Mouse (Mus musculus): ENCODE results near the gene Aida. TPM values are rescaled to one million over a fixed set of nuclear protein-coding genes. Genes with fewer than 3 reads are reported as not detected.

The Aida gene
- polyA plus RNA-seq, 1 experiment from 2014 or later: 24.9 TPM

- H3K27ac ChIP-seq (ENCODE audit: low read depth, low read length): no peak overlapping the region
- no peaks in the 10 kb centered on the region for H3K4me1 ChIP-seq (ENCODE audit: control insufficient read depth, insufficient read depth, low read length)
- H3K4me3 ChIP-seq (ENCODE audit: low read length): no peak overlapping the region
- H3K4me2 ChIP-seq (replicated peaks; ENCODE audit: low read depth, low read length): no peak overlapping the region
- 63% methylated on average over 10 of the region's 10 CpGs for WGBS
- no peak for ATAC-seq (ENCODE audit: low FRiP score, low TSS enrichment)
- H3K36me3 ChIP-seq (ENCODE audit: control insufficient read depth, insufficient read depth, low read length): peaks cover 7% of the 10 kb centered on the region; the same call in 1 of the 2 replicates
- no peaks in the 10 kb centered on the region for H3K9me3 ChIP-seq (ENCODE audit: control insufficient read depth, low read length)
- H3K9ac ChIP-seq (ENCODE audit: low read depth, low read length): no peak overlapping the region
- no peaks in the 10 kb centered on the region for H3K27me3 ChIP-seq (ENCODE audit: control insufficient read depth, insufficient read depth, low read length)
Observed at GRCm38 (mm10) chr1:183272867-183273818, 23.2 kb upstream of the Aida start.

GRCm38 (mm10) chr1:183274385-183274784 is 22.0 kb upstream of the Aida start:
- no peak overlapping the region for H3K4me2 ChIP-seq (replicated peaks; ENCODE audit: low read depth, low read length)
- no peak overlapping the region for H3K9ac ChIP-seq (ENCODE audit: low read depth, low read length)
- H3K4me3 ChIP-seq (ENCODE audit: low read length): no peak overlapping the region
- H3K9me3 ChIP-seq (ENCODE audit: control insufficient read depth, low read length): no peaks in the 10 kb centered on the region
- ATAC-seq (ENCODE audit: low FRiP score, low TSS enrichment): no peak
- H3K27ac ChIP-seq (ENCODE audit: low read depth, low read length): no peak overlapping the region
- H3K27me3 ChIP-seq (ENCODE audit: control insufficient read depth, insufficient read depth, low read length): no peaks in the 10 kb centered on the region
- peaks cover 17% of the 10 kb centered on the region for H3K36me3 ChIP-seq (ENCODE audit: control insufficient read depth, insufficient read depth, low read length)
- no peaks in the 10 kb centered on the region for H3K4me1 ChIP-seq (ENCODE audit: control insufficient read depth, insufficient read depth, low read length)
- 57% methylated on average over 3 of the region's 3 CpGs for WGBS

- H3K4me2 ChIP-seq (replicated peaks; ENCODE audit: low read depth, low read length): no peak overlapping the region
- no peak overlapping the region for H3K27ac ChIP-seq (ENCODE audit: low read depth, low read length)
- H3K27me3 ChIP-seq (ENCODE audit: control insufficient read depth, insufficient read depth, low read length): no peaks in the 10 kb centered on the region
- H3K9ac ChIP-seq (ENCODE audit: low read depth, low read length): no peak overlapping the region
- ATAC-seq (ENCODE audit: low FRiP score, low TSS enrichment): no peak
- H3K4me1 ChIP-seq (ENCODE audit: control insufficient read depth, insufficient read depth, low read length): no peaks in the 10 kb centered on the region
- no peak overlapping the region for H3K4me3 ChIP-seq (ENCODE audit: low read length)
- H3K36me3 ChIP-seq (ENCODE audit: control insufficient read depth, insufficient read depth, low read length): peaks cover 30% of the 10 kb centered on the region
- H3K9me3 ChIP-seq (ENCODE audit: control insufficient read depth, low read length): no peaks in the 10 kb centered on the region
- 84% methylated on average over 5 of the region's 5 CpGs for WGBS
Observed at GRCm38 (mm10) chr1:183275763-183276162, 20.6 kb upstream of the Aida start.

DNA sequence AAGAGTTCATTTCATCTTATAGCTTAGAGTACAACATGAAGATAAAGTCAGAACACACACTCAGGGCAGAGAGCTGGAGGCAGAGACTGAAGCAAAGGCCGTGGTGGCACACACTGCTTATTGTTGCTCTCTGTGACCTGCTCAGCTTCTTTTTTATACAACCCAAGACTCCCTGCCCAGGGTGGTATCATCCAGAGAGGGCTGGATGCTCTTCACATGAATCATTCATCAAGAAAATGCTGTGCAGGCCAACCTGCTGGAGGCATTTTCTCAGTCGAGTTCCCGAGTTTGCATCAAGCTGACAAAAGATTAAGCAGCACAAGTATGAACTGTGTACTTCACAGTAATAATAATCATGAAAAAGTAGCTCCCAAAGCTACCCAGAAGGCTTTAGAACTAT is 8.0 kb upstream of the Aida start:
- Histone ChIP-seq H3K36me3 (ENCODE audit: control insufficient read depth, insufficient read depth, low read length) (peaks cover 86% of the 10 kb centered on the region), H3K27me3 (ENCODE audit: control insufficient read depth, insufficient read depth, low read length) (no peaks in the 10 kb centered on the region), H3K4me2 (replicated peaks; ENCODE audit: low read depth, low read length) (no peak overlapping the region), H3K27ac (ENCODE audit: low read depth, low read length) (no peak overlapping the region), H3K9me3 (ENCODE audit: control insufficient read depth, low read length) (no peaks in the 10 kb centered on the region), H3K4me3 (ENCODE audit: low read length) (no peak overlapping the region), H3K9ac (ENCODE audit: low read depth, low read length) (no peak overlapping the region), H3K4me1 (ENCODE audit: control insufficient read depth, insufficient read depth, low read length) (no peaks in the 10 kb centered on the region)
- no peak for ATAC-seq (ENCODE audit: low FRiP score, low TSS enrichment)
- 90% methylated on average over 3 of the region's 3 CpGs for WGBS

DNA sequence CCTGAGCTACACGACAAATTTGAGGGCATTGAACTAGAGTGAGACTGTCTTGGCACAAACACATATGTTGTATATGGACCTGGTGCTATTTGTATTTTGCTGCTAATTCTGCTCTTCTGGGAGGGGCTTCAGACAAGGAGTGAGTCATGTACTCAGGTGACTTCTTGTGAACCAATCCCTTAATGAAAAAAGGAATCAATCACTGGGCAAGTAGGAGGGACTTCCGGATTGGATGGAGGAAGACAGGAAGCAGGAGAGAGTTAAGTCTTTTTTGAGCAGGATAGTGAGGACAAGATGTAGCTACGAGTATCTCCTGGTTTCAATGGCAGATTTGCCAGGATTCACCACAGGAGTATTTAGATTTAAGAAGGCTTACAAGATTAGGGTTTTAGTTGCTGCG is 6.8 kb upstream of the Aida start:
- Histone ChIP-seq H3K27me3 (ENCODE audit: control insufficient read depth, insufficient read depth, low read length) (no peaks in the 10 kb centered on the region), H3K4me3 (ENCODE audit: low read length) (no peak overlapping the region), H3K9me3 (ENCODE audit: control insufficient read depth, low read length) (no peaks in the 10 kb centered on the region), H3K36me3 (ENCODE audit: control insufficient read depth, insufficient read depth, low read length) (peaks cover 81% of the 10 kb centered on the region), H3K4me1 (ENCODE audit: control insufficient read depth, insufficient read depth, low read length) (no peaks in the 10 kb centered on the region), H3K27ac (ENCODE audit: low read depth, low read length) (no peak overlapping the region), H3K9ac (ENCODE audit: low read depth, low read length) (no peak overlapping the region), H3K4me2 (replicated peaks; ENCODE audit: low read depth, low read length) (no peak overlapping the region)
- ATAC-seq (ENCODE audit: low FRiP score, low TSS enrichment): 0 out of 2 replicates have a peak, but pooled peaks have one; percentile 39
- 99% methylated on average over 4 of the region's 4 CpGs for WGBS

DNA sequence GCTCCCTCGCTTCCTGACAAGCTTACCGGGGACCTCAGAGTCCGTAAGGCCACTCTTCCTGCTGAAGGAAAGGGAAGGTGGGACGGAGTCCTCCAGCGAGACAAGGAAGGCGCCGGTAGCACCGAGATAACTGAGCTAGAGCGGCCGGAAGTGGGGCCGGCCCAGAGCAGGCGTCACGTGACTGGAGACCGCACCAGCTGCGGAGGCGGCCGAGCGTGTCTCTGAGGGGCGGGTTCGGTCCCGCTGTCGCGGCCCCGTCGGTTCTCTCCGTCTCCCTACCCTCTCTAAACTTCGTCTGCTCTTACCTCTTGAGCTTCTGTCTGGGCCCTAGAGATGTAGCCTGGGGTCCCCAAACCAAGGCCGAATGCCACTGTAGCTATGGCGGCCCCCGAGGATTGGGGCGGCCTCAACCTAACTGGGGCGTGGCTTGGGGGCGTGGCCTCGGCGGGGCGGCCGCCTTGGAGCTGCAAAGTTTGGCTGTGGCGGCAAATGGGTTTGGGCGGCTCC is 540 bp downstream of the Aida start, which contains the start of gene Brox:
TSS of gene Brox (minus strand) at position 393 of the 507 bp plus-strand sequence.
- Histone ChIP-seq H3K9me3 (ENCODE audit: control insufficient read depth, low read length) (no peaks in the 10 kb centered on the region), H3K36me3 (ENCODE audit: control insufficient read depth, insufficient read depth, low read length) (peaks cover 14% of the 10 kb centered on the region), H3K4me3 (ENCODE audit: low read length) (peak within 1 kb of the TSS; percentile 51), H3K9ac (ENCODE audit: low read depth, low read length) (peak within 1 kb of the TSS; percentile 57), H3K27me3 (ENCODE audit: control insufficient read depth, insufficient read depth, low read length) (no peaks in the 10 kb centered on the region), H3K27ac (ENCODE audit: low read depth, low read length) (no peak within 1 kb of the TSS; the same call in 1 of the 2 replicates), H3K4me1 (ENCODE audit: control insufficient read depth, insufficient read depth, low read length) (no peaks in the 10 kb centered on the region), H3K4me2 (replicated peaks; ENCODE audit: low read depth, low read length) (peak within 1 kb of the TSS; percentile 49)
- peak; percentile 89 for ATAC-seq (ENCODE audit: low FRiP score, low TSS enrichment)
- WGBS: under 1% methylated on average over 39 of the region's 39 CpGs

DNA sequence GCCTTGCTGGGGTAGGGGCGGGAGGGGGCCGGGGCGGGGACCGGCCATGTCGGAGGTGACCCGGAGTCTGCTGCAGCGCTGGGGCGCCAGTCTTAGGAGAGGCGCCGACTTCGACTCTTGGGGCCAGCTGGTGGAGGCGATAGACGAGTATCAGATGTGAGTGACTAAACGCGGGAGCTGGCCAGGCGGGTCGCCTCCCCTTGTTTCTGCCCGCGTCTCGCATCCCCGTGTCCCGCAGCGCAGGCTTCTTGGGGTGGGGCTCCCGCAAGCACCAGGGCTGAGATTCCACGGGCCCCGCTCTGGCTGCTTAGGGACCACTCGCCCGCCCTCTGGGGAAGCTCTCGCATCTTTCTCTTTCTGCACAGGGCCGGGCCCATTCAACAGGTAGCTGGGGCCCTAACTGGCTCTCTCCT is 1.1 kb downstream of the Aida start:
- peak; percentile 58 for ATAC-seq (ENCODE audit: low FRiP score, low TSS enrichment)
- Histone ChIP-seq H3K4me2 (replicated peaks; ENCODE audit: low read depth, low read length) (peak overlapping the region; percentile 49), H3K9ac (ENCODE audit: low read depth, low read length) (peak overlapping the region; percentile 57), H3K36me3 (ENCODE audit: control insufficient read depth, insufficient read depth, low read length) (peaks cover 10% of the 10 kb centered on the region), H3K27me3 (ENCODE audit: control insufficient read depth, insufficient read depth, low read length) (no peaks in the 10 kb centered on the region), H3K4me3 (ENCODE audit: low read length) (peak overlapping the region; percentile 51), H3K27ac (ENCODE audit: low read depth, low read length) (no peak overlapping the region; the same call in 1 of the 2 replicates), H3K4me1 (ENCODE audit: control insufficient read depth, insufficient read depth, low read length) (no peaks in the 10 kb centered on the region), H3K9me3 (ENCODE audit: control insufficient read depth, low read length) (no peaks in the 10 kb centered on the region)
- WGBS: under 1% methylated on average over 24 of the region's 30 CpGs

DNA sequence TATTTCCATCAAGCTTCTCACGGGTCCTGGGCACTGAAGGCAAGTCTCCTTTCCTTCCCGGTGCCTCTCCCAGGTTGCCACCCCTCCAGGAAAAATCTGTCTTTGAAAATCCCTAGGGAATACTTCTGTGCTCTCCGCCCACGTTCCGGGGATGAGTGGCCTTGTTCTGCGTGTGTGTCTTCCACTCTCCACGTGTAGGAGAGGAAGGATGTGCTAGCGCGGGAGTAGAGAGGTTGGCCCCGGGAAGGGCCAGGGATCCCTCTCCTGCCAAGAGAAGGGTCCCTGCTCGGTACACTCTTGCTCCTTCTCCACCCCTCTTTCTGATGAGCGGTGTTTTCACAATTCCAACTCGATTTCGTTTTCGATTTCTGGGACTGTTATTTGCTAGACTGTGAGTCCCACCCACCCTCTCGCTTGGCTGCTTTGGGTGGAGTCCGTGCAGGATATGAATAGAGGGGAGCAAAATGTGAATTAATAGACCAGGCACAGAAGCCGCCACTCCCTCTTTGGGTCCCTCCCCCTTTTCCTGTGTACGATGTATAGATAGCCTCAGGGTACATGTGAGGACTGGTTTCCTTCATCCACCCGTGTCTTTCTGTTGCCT is 1.6 kb downstream of the Aida start:
- ATAC-seq (ENCODE audit: low FRiP score, low TSS enrichment): peak; percentile 17; the same call in 1 of the 2 replicates
- Histone ChIP-seq H3K27ac (ENCODE audit: low read depth, low read length) (no peak overlapping the region; the same call in 1 of the 2 replicates), H3K36me3 (ENCODE audit: control insufficient read depth, insufficient read depth, low read length) (peaks cover 9% of the 10 kb centered on the region), H3K4me2 (replicated peaks; ENCODE audit: low read depth, low read length) (peak overlapping the region; percentile 49), H3K27me3 (ENCODE audit: control insufficient read depth, insufficient read depth, low read length) (no peaks in the 10 kb centered on the region), H3K9me3 (ENCODE audit: control insufficient read depth, low read length) (no peaks in the 10 kb centered on the region), H3K9ac (ENCODE audit: low read depth, low read length) (peak overlapping the region; percentile 57), H3K4me3 (ENCODE audit: low read length) (peak overlapping the region; percentile 51), H3K4me1 (ENCODE audit: control insufficient read depth, insufficient read depth, low read length) (no peaks in the 10 kb centered on the region)
- WGBS: under 1% methylated on average over 20 of the region's 20 CpGs

Data from kidney, embryonic 14.5 days (tissue).